Comparison of ENCODE assay signal across 8 mouse cellular contexts in the genomic region with DNA sequence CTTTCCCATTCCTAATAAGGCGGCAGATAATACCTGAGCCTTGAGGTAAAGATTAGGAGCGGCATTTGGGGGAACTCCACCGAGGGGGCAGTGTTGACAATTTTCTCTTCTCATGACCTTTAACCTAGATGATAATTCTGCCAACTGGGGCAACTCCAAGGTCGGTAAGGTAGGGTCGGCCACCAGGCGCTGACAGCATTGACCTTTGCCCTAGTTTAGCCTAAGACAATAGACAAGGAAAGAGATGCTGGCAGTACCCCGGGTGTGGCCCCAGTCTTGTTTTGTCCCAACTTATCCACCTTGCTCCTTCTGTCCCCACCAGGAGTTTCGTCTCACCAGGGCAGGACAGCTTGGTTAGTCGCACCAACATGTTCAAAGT. TPM values are rescaled to one million over a fixed set of nuclear protein-coding genes. Genes with fewer than 3 reads are reported as not detected.
DNase-seq lines count a peak whose midpoint lies in the region; ATAC-seq and TF ChIP-seq lines count a peak whose summit lies in the region.

No protein-coding gene starts in this region.

- ATAC-seq in forebrain, embryonic 15.5 days (replicated peaks): no peak
- ATAC-seq in limb, embryonic 15.5 days (ENCODE audit: insufficient number of reproducible peaks, low FRiP score, low TSS enrichment, low read depth): no peak

- WGBS in cerebellum, adult 2 months: 0% methylated on average over 9 of the region's 9 CpGs
- WGBS in forebrain, embryonic 15.5 days: 1% methylated on average over 9 of the region's 9 CpGs
- 2% methylated on average over 9 of the region's 9 CpGs for WGBS in limb, embryonic 15.5 days

- no peaks in the 10 kb centered on the region for H3K27me3 ChIP-seq in cerebellum, adult 2 months (ENCODE audit: control insufficient read depth, insufficient read depth, low read length)
- no peaks in the 10 kb centered on the region for H3K27me3 ChIP-seq in E14TG2a.4 (ENCODE audit: insufficient read depth, low read length)
- no peaks in the 10 kb centered on the region for H3K27me3 ChIP-seq in forebrain, embryonic 15.5 days
- no peaks in the 10 kb centered on the region for H3K27me3 ChIP-seq in limb, embryonic 15.5 days

- H3K4me2 ChIP-seq in forebrain, embryonic 15.5 days (replicated peaks): peak overlapping the region; percentile 84
- peak overlapping the region; percentile 74 for H3K4me2 ChIP-seq in limb, embryonic 15.5 days

- H3K4me3 ChIP-seq in cerebellum, adult 2 months (replicated peaks; ENCODE audit: insufficient read depth, low read depth, low read length): peak overlapping the region; percentile 72
- peak overlapping the region; percentile 99 for H3K4me3 ChIP-seq in E14TG2a.4 (replicated peaks; ENCODE audit: low read length)
- peak overlapping the region; percentile 64 for H3K4me3 ChIP-seq in forebrain, embryonic 15.5 days
- H3K4me3 ChIP-seq in limb, embryonic 15.5 days: peak overlapping the region; percentile 73

- no peak for TF ChIP-seq POLR2A in cerebellum, adult 2 months (IDR thresholded peaks at IDR 0.05; ENCODE audit: borderline replicate concordance, insufficient read depth, low read length)

- H3K27ac ChIP-seq in cerebellum, adult 2 months (ENCODE audit: insufficient read depth, low read length): no peak overlapping the region; the same call in 1 of the 2 replicates
- peak overlapping the region; percentile 82 for H3K27ac ChIP-seq in forebrain, embryonic 15.5 days (replicated peaks)
- H3K27ac ChIP-seq in limb, embryonic 15.5 days: peak overlapping the region; percentile 79

- DNase-seq in cerebellum, adult 2 months: no peak
- no peak for DNase-seq in cerebellum, adult 11-12 months
- DNase-seq in skeletal muscle tissue, adult 2 months (ENCODE audit: low read depth, low spot score): peak; percentile 28
- no peak for DNase-seq in frontal cortex, postnatal 14 days (ENCODE audit: low spot score in 2 of 2)
- DNase-seq in spleen, postnatal 4 days (ENCODE audit: low spot score in 2 of 2): no peak

- peak overlapping the region; percentile 69 for H3K9ac ChIP-seq in forebrain, embryonic 15.5 days (replicated peaks)
- H3K9ac ChIP-seq in limb, embryonic 15.5 days: peak overlapping the region; percentile 60

- no peaks in the 10 kb centered on the region for H3K9me3 ChIP-seq in E14TG2a.4 (ENCODE audit: low read length)
- H3K9me3 ChIP-seq in forebrain, embryonic 15.5 days: no peaks in the 10 kb centered on the region
- H3K9me3 ChIP-seq in limb, embryonic 15.5 days: no peaks in the 10 kb centered on the region

- H3K4me1 ChIP-seq in cerebellum, adult 2 months (ENCODE audit: control insufficient read depth, insufficient read depth, low read length): no peaks in the 10 kb centered on the region
- peaks cover 24% of the 10 kb centered on the region for H3K4me1 ChIP-seq in E14TG2a.4 (replicated peaks; ENCODE audit: low read depth, low read length)
- peaks cover 18% of the 10 kb centered on the region for H3K4me1 ChIP-seq in forebrain, embryonic 15.5 days
- peaks cover 5% of the 10 kb centered on the region; the same call in 1 of the 2 replicates for H3K4me1 ChIP-seq in limb, embryonic 15.5 days

- no peak for TF ChIP-seq CTCF in cerebellum, adult 2 months (IDR thresholded peaks at IDR 0.05; ENCODE audit: borderline replicate concordance, insufficient read depth, low read depth, low read length)
- TF ChIP-seq CTCF in E14TG2a.4 (conservative IDR thresholded peaks at IDR 0.05; ENCODE audit: low read length): no peak

- peaks cover 12% of the 10 kb centered on the region; the same call in 1 of the 2 replicates for H3K36me3 ChIP-seq in E14TG2a.4 (ENCODE audit: insufficient read depth, low read length)
- H3K36me3 ChIP-seq in forebrain, embryonic 15.5 days: peaks cover 17% of the 10 kb centered on the region
- peaks cover 15% of the 10 kb centered on the region for H3K36me3 ChIP-seq in limb, embryonic 15.5 days

RNA-seq across cellular contexts. Expression of gene 4930579G24Rik, which starts 0.7 kb away (rescaled TPM):
- polyA plus RNA-seq in cerebellum, adult 2 months (2012; rRNA removed): 4.9 and 5.1 TPM in 2 replicates
- 9.6 and 11.1 TPM in 2 replicates for polyA plus RNA-seq in forebrain, embryonic 15.5 days (2015; fragmentation: Nextera tagmentation; extraction: Ambion mirVana)
- 29.9 and 30.2 TPM in 2 replicates for polyA plus RNA-seq in limb, embryonic 15.5 days (2015; fragmentation: Nextera tagmentation; extraction: Ambion mirVana)

RNA-seq across cellular contexts. Expression of gene Etfdh, which starts 1.1 kb away (rescaled TPM):
- 31.6 and 33.0 TPM in 2 replicates for polyA plus RNA-seq in cerebellum, adult 2 months (2012; rRNA removed)
- polyA plus RNA-seq in forebrain, embryonic 15.5 days (2015; fragmentation: Nextera tagmentation; extraction: Ambion mirVana): 40.2 and 42.6 TPM in 2 replicates
- 58.3 and 63.7 TPM in 2 replicates for polyA plus RNA-seq in limb, embryonic 15.5 days (2015; fragmentation: Nextera tagmentation; extraction: Ambion mirVana)

RNA-seq across cellular contexts. Expression of gene Ppid, which starts 37.0 kb away (rescaled TPM):
- polyA plus RNA-seq in cerebellum, adult 2 months (2012; rRNA removed): 71.7 and 74.2 TPM in 2 replicates
- 150 and 163 TPM in 2 replicates for polyA plus RNA-seq in forebrain, embryonic 15.5 days (2015; fragmentation: Nextera tagmentation; extraction: Ambion mirVana)
- polyA plus RNA-seq in limb, embryonic 15.5 days (2015; fragmentation: Nextera tagmentation; extraction: Ambion mirVana): 151 and 157 TPM in 2 replicates
